Mouse (Mus musculus): Measurements from ENCODE around the gene Zdhhc5. TPM values are rescaled to one million over a fixed set of nuclear protein-coding genes. Genes with fewer than 3 reads are reported as not detected.

Zdhhc5 gene
- polyA plus RNA-seq, 1 experiment from 2014 or later, result 18.9 TPM

- Histone ChIP-seq H3K9ac (ENCODE audit: low read depth, low read length) (peak overlapping the region; percentile 80), H3K27ac (ENCODE audit: low read length) (peak overlapping the region; percentile 68), H3K4me3 (ENCODE audit: low read depth, low read length) (peak overlapping the region; percentile 73), H3K27me3 (ENCODE audit: control insufficient read depth, insufficient read depth, low read depth, low read length) (no peaks in the 10 kb centered on the region), H3K36me3 (ENCODE audit: control insufficient read depth, insufficient read depth) (no peaks in the 10 kb centered on the region), H3K4me2 (ENCODE audit: low read depth, low read length) (peak overlapping the region; percentile 68), H3K4me1 (ENCODE audit: control insufficient read depth, low read depth, low read length) (peaks cover 8% of the 10 kb centered on the region; the same call in 1 of the 2 replicates), H3K9me3 (replicated peaks; ENCODE audit: control insufficient read depth, low read length) (no peaks in the 10 kb centered on the region)
- peak; percentile 42; the same call in 1 of the 2 replicates for ATAC-seq (ENCODE audit: low read depth)
- WGBS (ENCODE audit: insufficient replicate concordance), result 2% methylated on average over 10 of the region's 10 CpGs
Observed at GRCm38 (mm10) chr2:84649674-84650073, 65.3 kb downstream of the Zdhhc5 start.

GRCm38 (mm10) chr2:84648369-84648768 is 66.6 kb downstream of the Zdhhc5 start:
- ATAC-seq (ENCODE audit: low read depth), result no peak
- 55% methylated on average over 6 of the region's 6 CpGs for WGBS (ENCODE audit: insufficient replicate concordance)
- H3K9ac ChIP-seq (ENCODE audit: low read depth, low read length), result peak overlapping the region; percentile 22; the same call in 1 of the 2 replicates
- no peak overlapping the region for H3K27ac ChIP-seq (ENCODE audit: low read length)
- H3K4me1 ChIP-seq (ENCODE audit: control insufficient read depth, low read depth, low read length), result peaks cover 12% of the 10 kb centered on the region; the same call in 1 of the 2 replicates
- peak overlapping the region; percentile 34 for H3K4me2 ChIP-seq (ENCODE audit: low read depth, low read length)
- peak overlapping the region; percentile 34 for H3K4me3 ChIP-seq (ENCODE audit: low read depth, low read length)
- H3K36me3 ChIP-seq (ENCODE audit: control insufficient read depth, insufficient read depth), result no peaks in the 10 kb centered on the region
- no peaks in the 10 kb centered on the region for H3K9me3 ChIP-seq (replicated peaks; ENCODE audit: control insufficient read depth, low read length)
- no peaks in the 10 kb centered on the region for H3K27me3 ChIP-seq (ENCODE audit: control insufficient read depth, insufficient read depth, low read depth, low read length)

DNA sequence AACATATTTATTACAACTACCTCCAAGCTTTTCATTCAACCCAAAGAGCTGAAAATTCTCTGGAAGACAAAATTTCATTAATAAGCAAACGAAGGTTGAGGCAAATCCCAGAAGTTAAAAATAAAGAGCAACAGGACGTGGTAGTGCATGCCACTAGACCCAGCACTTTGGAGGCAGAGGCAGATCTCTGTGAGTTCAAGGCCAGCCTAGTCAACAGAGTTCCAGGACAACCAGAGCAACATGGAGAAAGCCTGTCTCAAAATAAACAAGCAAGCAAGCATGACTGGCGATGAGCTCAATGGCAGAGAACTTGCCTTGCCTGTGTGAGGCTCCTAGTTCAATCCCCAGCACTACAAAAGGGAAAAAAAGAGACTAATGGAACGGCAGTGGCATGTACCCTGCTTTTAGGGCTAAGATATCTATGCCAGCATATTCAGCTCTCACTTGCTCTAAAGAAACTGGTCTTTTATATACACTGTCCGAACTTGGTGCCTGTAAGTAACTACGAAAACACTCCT is 67.9 kb downstream of the Zdhhc5 start:
- ATAC-seq (ENCODE audit: low read depth), result no peak
- no peak overlapping the region for H3K4me3 ChIP-seq (ENCODE audit: low read depth, low read length)
- H3K4me2 ChIP-seq (ENCODE audit: low read depth, low read length), result no peak overlapping the region
- no peaks in the 10 kb centered on the region for H3K9me3 ChIP-seq (replicated peaks; ENCODE audit: control insufficient read depth, low read length)
- peaks cover 12% of the 10 kb centered on the region; the same call in 1 of the 2 replicates for H3K4me1 ChIP-seq (ENCODE audit: control insufficient read depth, low read depth, low read length)
- no peak overlapping the region for H3K9ac ChIP-seq (ENCODE audit: low read depth, low read length)
- H3K27me3 ChIP-seq (ENCODE audit: control insufficient read depth, insufficient read depth, low read depth, low read length), result no peaks in the 10 kb centered on the region
- no peak overlapping the region for H3K27ac ChIP-seq (ENCODE audit: low read length)
- 69% methylated on average over 6 of the region's 6 CpGs for WGBS (ENCODE audit: insufficient replicate concordance)
- no peaks in the 10 kb centered on the region for H3K36me3 ChIP-seq (ENCODE audit: control insufficient read depth, insufficient read depth)

- Histone ChIP-seq H3K4me3 (ENCODE audit: low read depth, low read length) (no peak overlapping the region), H3K9ac (ENCODE audit: low read depth, low read length) (no peak overlapping the region), H3K9me3 (replicated peaks; ENCODE audit: control insufficient read depth, low read length) (no peaks in the 10 kb centered on the region), H3K4me1 (ENCODE audit: control insufficient read depth, low read depth, low read length) (peaks cover 14% of the 10 kb centered on the region), H3K27me3 (ENCODE audit: control insufficient read depth, insufficient read depth, low read depth, low read length) (no peaks in the 10 kb centered on the region), H3K36me3 (ENCODE audit: control insufficient read depth, insufficient read depth) (no peaks in the 10 kb centered on the region), H3K4me2 (ENCODE audit: low read depth, low read length) (no peak overlapping the region), H3K27ac (ENCODE audit: low read length) (no peak overlapping the region)
- ATAC-seq (ENCODE audit: low read depth), result no peak
- 66% methylated on average over 1 of the region's 1 CpGs for WGBS (ENCODE audit: insufficient replicate concordance)
Observed at GRCm38 (mm10) chr2:84646138-84646537, 68.8 kb downstream of the Zdhhc5 start.

DNA sequence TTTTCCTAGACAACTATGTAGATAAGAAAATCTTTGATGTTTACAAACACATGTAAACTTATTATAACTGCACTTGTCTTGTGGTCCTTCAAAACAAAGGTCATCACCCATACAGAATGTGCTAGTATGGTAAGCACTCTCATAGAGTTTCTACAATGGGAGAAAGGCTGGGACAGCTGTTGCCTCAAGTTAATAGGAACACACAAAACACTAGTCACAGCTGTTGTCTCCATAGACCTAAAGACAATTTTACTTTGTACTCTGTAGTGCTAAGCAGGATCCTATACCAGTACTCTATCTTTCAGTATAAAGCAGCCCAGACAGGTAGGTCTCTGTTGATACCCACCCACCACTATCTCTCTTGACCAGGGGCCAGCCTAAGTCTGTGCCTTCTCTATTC is 74.1 kb downstream of the Zdhhc5 start:
- no peak overlapping the region for H3K27ac ChIP-seq (ENCODE audit: low read length)
- H3K4me1 ChIP-seq (ENCODE audit: control insufficient read depth, low read depth, low read length), result peaks cover 25% of the 10 kb centered on the region
- no peak for ATAC-seq (ENCODE audit: low read depth)
- no peaks in the 10 kb centered on the region for H3K9me3 ChIP-seq (replicated peaks; ENCODE audit: control insufficient read depth, low read length)
- no peaks in the 10 kb centered on the region for H3K27me3 ChIP-seq (ENCODE audit: control insufficient read depth, insufficient read depth, low read depth, low read length)
- no peak overlapping the region for H3K9ac ChIP-seq (ENCODE audit: low read depth, low read length)
- no peak overlapping the region for H3K4me2 ChIP-seq (ENCODE audit: low read depth, low read length)
- no peaks in the 10 kb centered on the region for H3K36me3 ChIP-seq (ENCODE audit: control insufficient read depth, insufficient read depth)
- H3K4me3 ChIP-seq (ENCODE audit: low read depth, low read length), result no peak overlapping the region

- Histone ChIP-seq H3K4me2 (ENCODE audit: low read depth, low read length) (no peak overlapping the region), H3K36me3 (ENCODE audit: control insufficient read depth, insufficient read depth) (no peaks in the 10 kb centered on the region), H3K4me1 (ENCODE audit: control insufficient read depth, low read depth, low read length) (peaks cover 36% of the 10 kb centered on the region), H3K9me3 (replicated peaks; ENCODE audit: control insufficient read depth, low read length) (no peaks in the 10 kb centered on the region), H3K27me3 (ENCODE audit: control insufficient read depth, insufficient read depth, low read depth, low read length) (no peaks in the 10 kb centered on the region), H3K4me3 (ENCODE audit: low read depth, low read length) (no peak overlapping the region), H3K9ac (ENCODE audit: low read depth, low read length) (no peak overlapping the region), H3K27ac (ENCODE audit: low read length) (peak overlapping the region; percentile 15; the same call in 1 of the 2 replicates)
- 30% methylated on average over 5 of the region's 5 CpGs for WGBS (ENCODE audit: insufficient replicate concordance)
- ATAC-seq (ENCODE audit: low read depth), result no peak
Observed at GRCm38 (mm10) chr2:84638428-84639220, 76.4 kb downstream of the Zdhhc5 start.

MicroRNAs encoded within 50 kb of the gene (microRNA counts, 519-probe panel; counts per million panel counts)
- 4,177 counts per million, percentile 98 among the panel's probes with 10 or more counts for microRNA mmu-miR-130a

Small RNA genes lying within 50 kb of the gene (microRNA-seq; reads per million reads assigned to microRNA genes)
- 24,001 reads per million, percentile 97 among the genes with 10 or more reads in this experiment for gene Mir130a

Other genes with a start within 250 kb of the Zdhhc5 start
- gene Tfpi, start 238.4 kb downstream of the Zdhhc5 start, polyA plus RNA-seq (2015; fragmentation: Nextera tagmentation; extraction: Ambion mirVana), result 15.5 and 17.6 TPM in 2 replicates
- gene Ctnnd1, start 64.4 kb downstream of the Zdhhc5 start, polyA plus RNA-seq (2015; fragmentation: Nextera tagmentation; extraction: Ambion mirVana), result 14.9 and 16.0 TPM in 2 replicates
- gene Btbd18, start 56.1 kb downstream of the Zdhhc5 start, polyA plus RNA-seq (2015; fragmentation: Nextera tagmentation; extraction: Ambion mirVana), result 0.04 TPM in 2 replicates
- 66.4 and 73.3 TPM in 2 replicates for gene Selenoh, start 44.4 kb downstream of the Zdhhc5 start, polyA plus RNA-seq (2015; fragmentation: Nextera tagmentation; extraction: Ambion mirVana)
- gene Gm28635, start 37.1 kb downstream of the Zdhhc5 start, polyA plus RNA-seq (2015; fragmentation: Nextera tagmentation; extraction: Ambion mirVana), result not detected in 2 replicates
- 17.1 TPM in 2 replicates for gene Med19, start 36.8 kb downstream of the Zdhhc5 start, polyA plus RNA-seq (2015; fragmentation: Nextera tagmentation; extraction: Ambion mirVana)
- 69.7 and 76.5 TPM in 2 replicates for gene Tmx2, start 36.0 kb downstream of the Zdhhc5 start, polyA plus RNA-seq (2015; fragmentation: Nextera tagmentation; extraction: Ambion mirVana)
- gene Clp1, start 12.2 kb upstream of the Zdhhc5 start, polyA plus RNA-seq (2015; fragmentation: Nextera tagmentation; extraction: Ambion mirVana), result 49.7 and 56.2 TPM in 2 replicates
- 69.6 and 79.1 TPM in 2 replicates for gene Ypel4, start 18.9 kb upstream of the Zdhhc5 start, polyA plus RNA-seq (2015; fragmentation: Nextera tagmentation; extraction: Ambion mirVana)
- gene Gm19426, start 28.5 kb upstream of the Zdhhc5 start, polyA plus RNA-seq (2015; fragmentation: Nextera tagmentation; extraction: Ambion mirVana), result 0.89 and 0.95 TPM in 2 replicates
- 119 and 133 TPM in 2 replicates for gene Serping1, start 60.3 kb upstream of the Zdhhc5 start, polyA plus RNA-seq (2015; fragmentation: Nextera tagmentation; extraction: Ambion mirVana)
- gene Ube2l6, start 83.6 kb upstream of the Zdhhc5 start, polyA plus RNA-seq (2015; fragmentation: Nextera tagmentation; extraction: Ambion mirVana), result 486 and 542 TPM in 2 replicates
- gene Smtnl1, start 107.5 kb upstream of the Zdhhc5 start, polyA plus RNA-seq (2015; fragmentation: Nextera tagmentation; extraction: Ambion mirVana), result 0.47 and 0.50 TPM in 2 replicates
- 27.3 and 29.8 TPM in 2 replicates for gene Timm10, start 111.8 kb upstream of the Zdhhc5 start, polyA plus RNA-seq (2015; fragmentation: Nextera tagmentation; extraction: Ambion mirVana)
- gene Slc43a1, start 123.7 kb upstream of the Zdhhc5 start, polyA plus RNA-seq (2015; fragmentation: Nextera tagmentation; extraction: Ambion mirVana), result 185 and 205 TPM in 2 replicates
- gene Rtn4rl2, start 171.5 kb upstream of the Zdhhc5 start, polyA plus RNA-seq (2015; fragmentation: Nextera tagmentation; extraction: Ambion mirVana), result not detected in 2 replicates
- 100 and 103 TPM in 2 replicates for gene Slc43a3, start 221.4 kb upstream of the Zdhhc5 start, polyA plus RNA-seq (2015; fragmentation: Nextera tagmentation; extraction: Ambion mirVana)

Measured in liver, embryonic 16.5 days (tissue).